Mouse (Mus musculus) stomach, embryonic 16.5 days (tissue): ENCODE data around the gene Aacs. TPM values are rescaled to one million over a fixed set of nuclear protein-coding genes. Genes with fewer than 3 reads are reported as not detected.
A peak's percentile ranks its signal among the peaks of the same experiment; 100 is the strongest.
"Not testable (repeated sequence)": the region's sequence is repeated elsewhere in the genome, so short reads cannot be mapped to it uniquely, and the experiment has no call there.

Experiments used
- ATAC-seq: fragments of 200-750 bp; cut with Nextera tagmentation; 2 replicates; pipeline ENCODE4 v1.8.0; 2017; ENCODE audit warnings: moderate number of reproducible peaks, moderate TSS enrichment; ENCODE audit not compliant: insufficient read depth, low FRiP score
- H3K27ac ChIP-seq: fragments of 300-500 bp; sonication (generic); 2 replicates; pipeline ENCODE4 v1.5.1; 2014; ENCODE audit warnings: low read length
- H3K27me3 ChIP-seq: fragments of 300-500 bp; sonication (generic); 2 replicates; pipeline ENCODE4 v1.6.1; 2014; ENCODE audit warnings: low read length, control low read depth, mixed read lengths; ENCODE audit not compliant: control insufficient read depth, insufficient read depth
- H3K36me3 ChIP-seq: fragments of 300-500 bp; sonication (generic); 2 replicates; pipeline ENCODE4 v1.6.1; 2014; ENCODE audit warnings: low read length; ENCODE audit not compliant: control insufficient read depth, insufficient read depth
- H3K4me1 ChIP-seq: fragments of 300-500 bp; sonication (generic); 2 replicates; pipeline ENCODE4 v1.6.1; 2014; ENCODE audit warnings: low read length, control low read depth, mixed read lengths; ENCODE audit not compliant: control insufficient read depth, insufficient read depth
- H3K4me2 ChIP-seq: fragments of 300-500 bp; sonication (generic); 2 replicates; pipeline ENCODE4 v1.6.1; 2014; ENCODE audit warnings: low read depth, low read length, mixed read lengths
- H3K4me3 ChIP-seq: fragments of 300-500 bp; sonication (generic); replicated peaks from 2 replicates; pipeline ENCODE4 v1.5.1; 2014; ENCODE audit warnings: mild to moderate bottlenecking, low read length
- H3K9ac ChIP-seq: fragments of 300-500 bp; sonication (generic); 2 replicates; pipeline ENCODE4 v1.6.1; 2014; ENCODE audit warnings: low read length
- H3K9me3 ChIP-seq: fragments of 300-500 bp; sonication (generic); replicated peaks from 2 replicates; pipeline ENCODE4 v1.6.1; 2016; ENCODE audit warnings: low read length, control low read depth; ENCODE audit not compliant: control insufficient read depth
- WGBS: fragments of 180-500 bp; shearing (Covaris S2); extraction: QIAGEN DNeasy Blood & Tissue Kit; methylation state at CpG from one replicate; pipeline ENCODE4 v1.1.7; 2014; 5-methylcytosine and 5-hydroxymethylcytosine counted together
- polyA plus RNA-seq: library from polyadenylated mRNA; unstranded; fragments of >200 nt; fragmentation: Nextera tagmentation; extraction: Ambion mirVana; gene quantifications from 2 replicates; pipeline ENCODE4 v1.2.1, GENCODE M21; 2015

The Aacs gene
- polyA plus RNA-seq, result 75.4 and 79.3 TPM in 2 replicates

DNA sequence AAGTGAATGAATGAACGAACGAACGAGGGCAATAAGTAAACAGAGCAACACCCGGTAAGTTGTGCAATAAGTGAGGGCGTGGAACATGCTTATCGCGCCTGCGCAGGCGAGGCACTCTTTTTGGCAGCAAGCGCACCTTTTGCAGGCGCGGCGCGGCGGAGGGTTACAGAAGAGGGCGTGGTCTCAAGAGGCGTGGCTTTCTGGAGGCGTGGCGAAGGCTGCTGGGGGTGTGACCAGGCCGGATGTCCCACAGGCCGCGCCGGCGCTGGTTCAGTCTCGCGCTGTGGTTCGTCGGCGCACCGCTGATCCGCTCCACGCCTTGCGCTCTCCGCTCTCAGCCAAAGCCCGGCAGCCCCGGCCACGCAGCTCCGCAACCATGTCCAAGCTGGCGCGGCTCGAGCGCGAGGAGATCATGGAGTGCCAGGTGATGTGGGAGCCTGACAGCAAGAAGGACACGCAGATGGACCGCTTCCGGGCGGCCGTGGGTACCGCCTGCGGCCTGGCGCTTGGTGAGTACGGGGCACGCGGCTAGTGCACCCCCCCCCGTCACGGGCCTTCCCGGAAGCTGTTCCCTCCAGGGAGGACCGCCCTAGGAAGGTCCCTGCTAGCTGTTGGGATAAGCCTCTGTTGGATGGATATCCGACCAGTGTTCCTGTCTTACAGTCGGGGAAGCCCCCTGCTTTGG, at the start of gene Aacs:
Gene Aacs, plus strand, starts transcription at position 214 of the 685 bp plus-strand sequence.
- Histone ChIP-seq H3K4me1 (peaks cover 28% of the 10 kb centered on the region), H3K9me3 (no peaks in the 10 kb centered on the region)
- peak; percentile 95 for ATAC-seq

DNA sequence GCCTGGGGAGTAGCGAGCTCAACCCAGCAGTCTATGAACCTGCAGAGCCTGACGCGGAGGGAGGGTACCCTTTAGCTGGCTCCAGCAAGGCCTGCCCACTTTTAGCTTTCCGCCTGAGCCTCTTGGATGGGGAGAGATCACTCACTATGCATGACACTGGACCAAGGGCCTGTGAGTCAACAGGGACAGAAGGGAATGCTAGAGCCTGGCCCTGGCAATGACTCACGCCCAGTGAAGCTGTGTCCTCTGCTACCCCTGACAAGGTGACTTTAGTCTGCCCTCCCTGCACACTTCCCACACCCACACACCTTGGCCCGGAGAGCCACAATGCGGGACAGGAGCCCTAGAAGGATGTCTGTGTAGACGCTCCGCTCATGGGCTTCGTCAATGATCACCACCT, 49.3 kb upstream of the Aacs start:
- no peaks in the 10 kb centered on the region for H3K4me1 ChIP-seq
- H3K36me3 ChIP-seq, result peaks cover 41% of the 10 kb centered on the region
- H3K9me3 ChIP-seq, result no peaks in the 10 kb centered on the region
- H3K9ac ChIP-seq, result no peak overlapping the region
- no peak overlapping the region for H3K4me2 ChIP-seq
- H3K27me3 ChIP-seq, result no peaks in the 10 kb centered on the region
- WGBS, result 96% methylated on average over 10 of the region's 10 CpGs
- H3K4me3 ChIP-seq, result no peak overlapping the region
- no peak overlapping the region for H3K27ac ChIP-seq
- no peak for ATAC-seq

More for the DNA sequence above, at the start of gene Aacs:
- H3K27me3 ChIP-seq, result no peaks in the 10 kb centered on the region
- H3K9ac ChIP-seq, result peak within 1 kb of the TSS; percentile 90
- H3K4me3 ChIP-seq, result peak within 1 kb of the TSS; percentile 93
- WGBS, result under 1% methylated on average over 60 of the region's 60 CpGs
- peak within 1 kb of the TSS; percentile 74 for H3K4me2 ChIP-seq
- H3K27ac ChIP-seq, result peak within 1 kb of the TSS; percentile 85
- no peaks in the 10 kb centered on the region for H3K36me3 ChIP-seq

- peaks cover 13% of the 10 kb centered on the region for H3K36me3 ChIP-seq
- ATAC-seq, H3K27ac ChIP-seq, H3K9me3 ChIP-seq, H3K27me3 ChIP-seq, H3K9ac ChIP-seq, H3K4me3 ChIP-seq, H3K4me2 ChIP-seq: not testable (repeated sequence)
- H3K4me1 ChIP-seq, result peaks cover 11% of the 10 kb centered on the region
- 86% methylated on average over 2 of the region's 2 CpGs for WGBS
Observed at GRCm38 (mm10) chr5:125432324-125432723, 43.3 kb upstream of the Aacs start.

GRCm38 (mm10) chr5:125433793-125434337, 41.7 kb upstream of the Aacs start, which contains the start of gene Dhx37:
Dhx37 (minus strand) TSS chr5:125434121.
- WGBS, result under 1% methylated on average over 46 of the region's 46 CpGs
- peaks cover 11% of the 10 kb centered on the region for H3K4me1 ChIP-seq
- peak within 1 kb of the TSS; percentile 72 for H3K4me2 ChIP-seq
- H3K27me3 ChIP-seq, result no peaks in the 10 kb centered on the region
- H3K27ac ChIP-seq, result no peak within 1 kb of the TSS
- H3K9ac ChIP-seq, result peak within 1 kb of the TSS; percentile 87
- peak; percentile 98 for ATAC-seq
- peaks cover 9% of the 10 kb centered on the region for H3K36me3 ChIP-seq
- peak within 1 kb of the TSS; percentile 70 for H3K4me3 ChIP-seq
- no peaks in the 10 kb centered on the region for H3K9me3 ChIP-seq

DNA sequence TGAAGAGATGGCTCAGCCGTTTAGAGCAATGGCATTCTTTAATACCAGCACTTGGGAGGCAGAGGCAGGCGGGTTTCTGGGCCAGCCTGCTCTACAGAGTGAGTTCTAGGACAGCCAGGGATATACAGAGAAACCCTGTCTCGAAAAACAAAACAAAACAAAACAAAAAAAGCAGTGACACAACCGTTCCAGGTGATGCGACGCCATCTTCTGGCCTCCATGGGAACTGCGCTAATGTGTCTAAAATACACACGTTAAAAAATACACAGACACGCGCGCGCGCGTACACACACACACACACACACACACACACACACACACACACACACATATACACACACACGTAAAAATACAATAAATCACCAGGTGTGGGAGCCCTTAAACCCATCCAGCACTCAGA, 41.3 kb upstream of the Aacs start:
- H3K27ac ChIP-seq, H3K9me3 ChIP-seq, H3K9ac ChIP-seq, H3K36me3 ChIP-seq, ATAC-seq, H3K27me3 ChIP-seq: not testable (repeated sequence)
- H3K4me3 ChIP-seq, result peak overlapping the region; percentile 70; the same call in 1 of the 2 replicates
- peaks cover 11% of the 10 kb centered on the region for H3K4me1 ChIP-seq
- peak overlapping the region; percentile 72 for H3K4me2 ChIP-seq
- WGBS, result 56% methylated on average over 15 of the region's 15 CpGs

- Histone ChIP-seq H3K9me3 (0 out of 2 replicates have a peak, but pooled peaks cover 4% of the 10 kb centered on the region), H3K4me1 (peaks cover 13% of the 10 kb centered on the region), H3K4me2 (peak overlapping the region; percentile 84), H3K9ac (peak overlapping the region; percentile 92), H3K27me3 (no peaks in the 10 kb centered on the region), H3K36me3 (no peaks in the 10 kb centered on the region), H3K4me3 (peak overlapping the region; percentile 95), H3K27ac (peak overlapping the region; percentile 74)
- WGBS, result 5% methylated on average over 7 of the region's 7 CpGs
- no peak for ATAC-seq
Observed at GRCm38 (mm10) chr5:125440583-125441233, 34.9 kb upstream of the Aacs start.

GRCm38 (mm10) chr5:125441234-125442114, 34.1 kb upstream of the Aacs start, which contains the start of gene Bri3bp:
Bri3bp (plus strand) TSS chr5:125441568.
- Histone ChIP-seq H3K27ac (peak within 1 kb of the TSS; percentile 74), H3K9ac (peak within 1 kb of the TSS; percentile 92), H3K36me3 (no peaks in the 10 kb centered on the region), H3K4me3 (peak within 1 kb of the TSS; percentile 95), H3K9me3 (0 out of 2 replicates have a peak, but pooled peaks cover 4% of the 10 kb centered on the region), H3K4me1 (peaks cover 13% of the 10 kb centered on the region), H3K4me2 (peak within 1 kb of the TSS; percentile 84), H3K27me3 (no peaks in the 10 kb centered on the region)
- peak; percentile 95 for ATAC-seq
- WGBS, result under 1% methylated on average over 81 of the region's 97 CpGs

- H3K4me2 ChIP-seq, result peak overlapping the region; percentile 84
- H3K4me3 ChIP-seq, result peak overlapping the region; percentile 95
- H3K4me1 ChIP-seq, result peaks cover 13% of the 10 kb centered on the region
- WGBS, result 21% methylated on average over 27 of the region's 27 CpGs
- H3K36me3 ChIP-seq, result no peaks in the 10 kb centered on the region
- ATAC-seq, result 0 out of 2 replicates have a peak, but pooled peaks have one; percentile 12
- H3K27me3 ChIP-seq, result no peaks in the 10 kb centered on the region
- peak overlapping the region; percentile 69 for H3K27ac ChIP-seq
- peak overlapping the region; percentile 92 for H3K9ac ChIP-seq
- 0 out of 2 replicates have a peak, but pooled peaks cover 4% of the 10 kb centered on the region for H3K9me3 ChIP-seq
Observed at GRCm38 (mm10) chr5:125442136-125442995, 33.2 kb upstream of the Aacs start.
